Mouse (Mus musculus): ENCODE measurements around the gene Mex3b. TPM values are rescaled to one million over a fixed set of nuclear protein-coding genes. Genes with fewer than 3 reads are reported as not detected.

Mex3b gene
- polyA plus RNA-seq, 1 experiment from 2014 or later, result 6.5 TPM

DNA sequence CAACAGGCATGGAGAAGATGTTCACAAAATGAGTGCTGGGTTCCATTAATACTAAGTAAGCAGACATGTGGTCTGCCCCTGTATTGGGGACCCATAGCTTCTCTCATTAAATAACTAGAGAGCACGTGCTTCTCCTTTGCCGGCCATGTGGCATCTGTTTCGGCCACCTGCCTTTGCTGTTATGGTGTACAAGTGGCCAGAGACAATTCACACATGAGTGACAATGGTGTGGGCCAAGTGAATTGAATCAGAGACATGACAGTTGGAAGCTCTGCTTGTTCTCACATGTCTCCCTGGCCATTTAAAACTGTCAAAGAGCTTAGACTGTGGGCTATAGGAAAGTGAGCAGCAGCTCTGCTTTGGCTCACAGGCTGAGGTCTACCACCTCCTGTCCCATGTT is 37.6 kb upstream of the Mex3b start:
- 81% methylated on average over 3 of the region's 3 CpGs for WGBS
- no peak overlapping the region for H3K4me3 ChIP-seq (ENCODE audit: low read depth, low read length)
- H3K27ac ChIP-seq (ENCODE audit: low read length), result no peak overlapping the region
- H3K27me3 ChIP-seq (replicated peaks; ENCODE audit: insufficient read depth, low read length), result no peaks in the 10 kb centered on the region
- H3K4me2 ChIP-seq (replicated peaks; ENCODE audit: low read depth, low read length), result no peak overlapping the region
- TF ChIP-seq CTCF (IDR thresholded peaks at IDR 0.05), result no peak
- no peak for TF ChIP-seq EP300 (IDR thresholded peaks at IDR 0.05)
- no peaks in the 10 kb centered on the region for H3K9me3 ChIP-seq (ENCODE audit: low read length)
- H3K9ac ChIP-seq (replicated peaks; ENCODE audit: low read depth), result no peak overlapping the region
- no peaks in the 10 kb centered on the region for H3K36me3 ChIP-seq (ENCODE audit: insufficient read depth, low read length)
- no peaks in the 10 kb centered on the region for H3K4me1 ChIP-seq (ENCODE audit: insufficient read depth, low read depth, low read length)
- no peak for DNase-seq (ENCODE audit: low spot score)
- no peak for ATAC-seq

DNA sequence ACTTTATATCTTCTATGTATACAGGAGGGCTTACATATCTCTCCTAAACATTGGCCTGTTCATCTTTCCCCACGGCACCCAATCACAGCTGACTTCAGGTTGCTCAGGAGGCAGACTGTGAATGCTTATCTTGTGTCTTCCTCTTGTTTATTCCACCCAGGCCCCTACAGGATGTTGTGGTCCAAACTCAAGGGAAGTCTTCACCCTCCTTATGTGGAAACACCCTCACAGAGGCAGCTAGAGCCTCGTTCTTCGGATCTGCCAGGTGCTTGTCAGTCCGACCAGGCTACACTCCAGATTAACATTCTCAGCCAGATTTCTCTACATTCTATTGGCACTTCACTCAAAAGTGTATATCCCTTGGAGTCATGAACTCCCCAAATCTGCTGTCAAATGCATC is 32.7 kb upstream of the Mex3b start:
- no peak overlapping the region for H3K4me2 ChIP-seq (replicated peaks; ENCODE audit: low read depth, low read length)
- no peak overlapping the region for H3K4me3 ChIP-seq (ENCODE audit: low read depth, low read length)
- 60% methylated on average over 4 of the region's 4 CpGs for WGBS
- H3K27me3 ChIP-seq (replicated peaks; ENCODE audit: insufficient read depth, low read length), result no peaks in the 10 kb centered on the region
- no peak for DNase-seq (ENCODE audit: low spot score)
- TF ChIP-seq CTCF (IDR thresholded peaks at IDR 0.05) (no peak), EP300 (IDR thresholded peaks at IDR 0.05) (no peak)
- H3K27ac ChIP-seq (ENCODE audit: low read length), result no peak overlapping the region
- H3K9ac ChIP-seq (replicated peaks; ENCODE audit: low read depth), result no peak overlapping the region
- H3K36me3 ChIP-seq (ENCODE audit: insufficient read depth, low read length), result no peaks in the 10 kb centered on the region
- H3K4me1 ChIP-seq (ENCODE audit: insufficient read depth, low read depth, low read length), result peaks cover 4% of the 10 kb centered on the region; the same call in 1 of the 2 replicates
- H3K9me3 ChIP-seq (ENCODE audit: low read length), result no peaks in the 10 kb centered on the region
- no peak for ATAC-seq

DNA sequence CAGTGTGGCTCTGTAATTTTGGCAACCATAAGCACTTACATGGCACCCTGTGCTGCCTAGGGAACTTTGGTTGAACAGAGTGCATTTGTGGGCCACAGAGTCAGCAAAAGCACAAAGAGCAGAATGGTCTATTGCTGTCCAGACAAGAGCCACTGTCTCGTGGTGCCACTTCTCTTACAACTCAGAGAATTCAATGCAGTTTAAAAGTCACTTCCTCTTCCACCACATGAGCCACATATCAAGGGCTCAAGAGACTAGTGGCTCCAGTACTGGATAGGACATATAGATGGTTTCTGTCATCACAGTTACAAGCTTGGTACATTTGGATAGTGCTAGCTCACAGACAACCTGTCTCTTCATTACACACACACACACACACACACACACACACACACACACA is 28.7 kb upstream of the Mex3b start:
- no peaks in the 10 kb centered on the region for H3K9me3 ChIP-seq (ENCODE audit: low read length)
- H3K4me3 ChIP-seq (ENCODE audit: low read depth, low read length), result no peak overlapping the region
- TF ChIP-seq EP300 (IDR thresholded peaks at IDR 0.05), result no peak
- no peak for TF ChIP-seq CTCF (IDR thresholded peaks at IDR 0.05)
- no peak overlapping the region for H3K4me2 ChIP-seq (replicated peaks; ENCODE audit: low read depth, low read length)
- no peak overlapping the region for H3K27ac ChIP-seq (ENCODE audit: low read length)
- DNase-seq (ENCODE audit: low spot score), result no peak
- no peaks in the 10 kb centered on the region for H3K36me3 ChIP-seq (ENCODE audit: insufficient read depth, low read length)
- ATAC-seq, result no peak
- H3K27me3 ChIP-seq (replicated peaks; ENCODE audit: insufficient read depth, low read length), result no peaks in the 10 kb centered on the region
- WGBS, result 33% methylated on average over 1 of the region's 1 CpGs
- H3K9ac ChIP-seq (replicated peaks; ENCODE audit: low read depth), result no peak overlapping the region
- H3K4me1 ChIP-seq (ENCODE audit: insufficient read depth, low read depth, low read length), result peaks cover 4% of the 10 kb centered on the region; the same call in 1 of the 2 replicates

DNA sequence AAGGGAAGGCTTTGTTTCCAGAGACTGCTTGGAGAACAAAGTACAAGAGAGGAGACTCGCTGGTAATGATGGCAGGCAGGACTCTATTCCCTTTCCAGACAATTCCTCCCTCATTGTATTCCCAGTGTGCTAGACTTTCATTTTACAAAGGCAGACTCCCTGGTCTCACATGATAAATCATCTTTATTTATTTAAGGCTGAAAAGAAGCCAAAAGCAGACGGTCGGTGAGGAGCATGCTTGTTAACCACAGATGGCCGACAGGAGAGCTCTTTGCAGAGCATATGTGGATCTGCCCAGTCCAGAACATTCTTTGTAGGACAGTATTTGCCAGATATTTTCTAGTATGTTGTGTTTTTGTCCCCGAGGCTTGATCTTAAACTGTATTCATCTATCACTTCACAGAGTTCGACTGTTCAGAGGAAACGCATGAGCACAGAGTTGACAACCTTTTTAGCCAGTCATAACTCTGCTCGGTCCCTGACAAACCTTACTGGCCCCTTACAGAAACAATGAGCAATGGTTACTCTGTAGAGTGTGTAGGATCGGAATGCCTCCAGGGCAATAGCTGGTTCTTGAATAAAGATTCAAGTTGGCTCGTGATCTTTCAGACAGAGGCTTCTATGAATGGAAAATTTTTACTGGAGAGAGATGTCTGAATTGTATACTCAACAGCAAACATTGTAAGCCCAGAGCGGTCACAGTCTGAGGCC is 28.0 kb upstream of the Mex3b start:
- DNase-seq (ENCODE audit: low spot score) (peak; percentile 23), ATAC-seq (peak; percentile 47)
- WGBS, result 32% methylated on average over 11 of the region's 11 CpGs
- Histone ChIP-seq H3K4me3 (ENCODE audit: low read depth, low read length) (no peak overlapping the region), H3K27ac (ENCODE audit: low read length) (no peak overlapping the region), H3K4me2 (replicated peaks; ENCODE audit: low read depth, low read length) (no peak overlapping the region), H3K4me1 (ENCODE audit: insufficient read depth, low read depth, low read length) (peaks cover 4% of the 10 kb centered on the region; the same call in 1 of the 2 replicates), H3K9me3 (ENCODE audit: low read length) (no peaks in the 10 kb centered on the region), H3K27me3 (replicated peaks; ENCODE audit: insufficient read depth, low read length) (no peaks in the 10 kb centered on the region), H3K36me3 (ENCODE audit: insufficient read depth, low read length) (no peaks in the 10 kb centered on the region), H3K9ac (replicated peaks; ENCODE audit: low read depth) (no peak overlapping the region)
- TF ChIP-seq CTCF (IDR thresholded peaks at IDR 0.05), result no peak
- TF ChIP-seq EP300 (IDR thresholded peaks at IDR 0.05), result no peak

DNA sequence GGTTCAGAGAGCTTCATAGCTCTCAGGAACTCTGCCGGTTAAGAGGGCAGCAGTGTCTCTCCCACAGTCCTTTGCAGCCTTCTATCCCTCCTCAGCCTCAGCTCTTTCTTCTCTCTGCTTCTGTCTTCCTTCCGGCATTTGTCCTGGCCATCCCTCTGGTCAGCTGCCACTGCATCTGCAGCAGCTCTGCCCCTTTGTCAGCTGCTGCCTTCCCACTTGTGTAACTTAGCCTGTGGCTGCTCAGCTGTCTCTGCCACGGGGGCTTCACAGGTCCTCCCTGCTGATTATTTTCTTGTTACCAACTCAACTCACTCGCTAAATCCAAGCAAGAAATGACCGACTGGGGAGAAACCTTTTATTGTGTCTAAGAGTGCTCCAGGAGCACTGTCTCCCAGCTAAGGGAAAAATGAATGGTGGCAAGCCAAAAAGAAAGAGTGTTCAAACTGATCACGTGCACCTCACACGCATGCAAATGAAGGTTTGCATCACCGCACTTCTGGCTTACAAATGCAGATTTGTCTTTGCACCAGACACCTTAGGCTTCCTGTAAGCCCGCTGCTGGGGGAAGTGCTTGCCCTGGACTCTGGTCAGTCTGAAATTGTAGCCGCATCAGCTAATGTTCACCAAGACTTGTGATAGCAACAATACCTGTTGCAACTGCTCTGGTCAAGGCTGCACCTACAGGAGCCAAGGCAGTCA is 24.8 kb upstream of the Mex3b start:
- Histone ChIP-seq H3K4me3 (ENCODE audit: low read depth, low read length) (no peak overlapping the region), H3K9ac (replicated peaks; ENCODE audit: low read depth) (no peak overlapping the region), H3K9me3 (ENCODE audit: low read length) (no peaks in the 10 kb centered on the region), H3K27me3 (replicated peaks; ENCODE audit: insufficient read depth, low read length) (no peaks in the 10 kb centered on the region), H3K36me3 (ENCODE audit: insufficient read depth, low read length) (no peaks in the 10 kb centered on the region), H3K4me1 (ENCODE audit: insufficient read depth, low read depth, low read length) (peaks cover 4% of the 10 kb centered on the region; the same call in 1 of the 2 replicates), H3K4me2 (replicated peaks; ENCODE audit: low read depth, low read length) (no peak overlapping the region), H3K27ac (ENCODE audit: low read length) (no peak overlapping the region)
- no peak for ATAC-seq
- TF ChIP-seq CTCF (IDR thresholded peaks at IDR 0.05) (no peak), EP300 (IDR thresholded peaks at IDR 0.05) (no peak)
- 50% methylated on average over 10 of the region's 10 CpGs for WGBS
- DNase-seq (ENCODE audit: low spot score), result no peak

DNA sequence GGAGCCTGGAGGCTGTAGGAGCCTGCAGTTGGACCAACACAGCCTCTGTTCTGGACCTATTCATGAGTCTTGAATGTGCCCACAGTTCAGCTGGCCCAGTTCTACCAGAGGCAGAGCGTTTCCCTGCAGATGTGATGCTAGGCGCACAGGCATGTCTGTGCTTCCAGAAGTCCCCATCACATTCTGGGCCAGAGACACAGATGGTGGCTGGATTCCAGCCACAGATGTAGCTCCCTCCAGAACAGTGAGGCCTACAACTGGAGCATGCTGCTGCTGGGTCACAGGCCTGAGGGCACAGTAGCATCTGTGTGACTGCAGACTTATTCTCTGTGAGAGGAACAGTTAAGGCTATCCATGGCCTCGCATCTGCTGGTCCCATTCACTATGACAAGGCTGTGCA is 16.4 kb upstream of the Mex3b start:
- Histone ChIP-seq H3K27me3 (replicated peaks; ENCODE audit: insufficient read depth, low read length) (no peaks in the 10 kb centered on the region), H3K9ac (replicated peaks; ENCODE audit: low read depth) (no peak overlapping the region), H3K9me3 (ENCODE audit: low read length) (no peaks in the 10 kb centered on the region), H3K36me3 (ENCODE audit: insufficient read depth, low read length) (no peaks in the 10 kb centered on the region), H3K4me3 (ENCODE audit: low read depth, low read length) (no peak overlapping the region), H3K4me1 (ENCODE audit: insufficient read depth, low read depth, low read length) (no peaks in the 10 kb centered on the region), H3K27ac (ENCODE audit: low read length) (no peak overlapping the region), H3K4me2 (replicated peaks; ENCODE audit: low read depth, low read length) (no peak overlapping the region)
- 79% methylated on average over 3 of the region's 3 CpGs for WGBS
- ATAC-seq (no peak), DNase-seq (ENCODE audit: low spot score) (no peak)
- no peak for TF ChIP-seq EP300 (IDR thresholded peaks at IDR 0.05)
- no peak for TF ChIP-seq CTCF (IDR thresholded peaks at IDR 0.05)
